Mouse (Mus musculus) spleen, postnatal 4 days (tissue): ENCODE measurements at regions not wholly inside any gene's neighbourhood (a gene's known extent, or its start where the extent isn't known, plus 50 kb on each side); places are given as distances from the start of the nearest gene placed in this dataset.

ENCODE experiments used
- DNase-seq, 2 experiments: peaks; one replicate each; pipeline ENCODE4 v3.0.0; 2022; ENCODE audit warnings: low spot score in 2 of 2

- DNase-seq, result no peak
These were observed 168.7 kb upstream of the Pdcd1 start for GRCm38 (mm10) chr1:94221006-94221405.

- no peak for DNase-seq
These were observed 165.1 kb upstream of the Pdcd1 start for GRCm38 (mm10) chr1:94217407-94217806.

- no peak for DNase-seq
These were observed 156.6 kb upstream of the Pdcd1 start for GRCm38 (mm10) chr1:94208929-94209328.

- DNase-seq, result no peak
These were observed 155.5 kb upstream of the Pdcd1 start for GRCm38 (mm10) chr1:94207859-94208258.

- no peak for DNase-seq
These were observed 150.9 kb upstream of the Pdcd1 start for GRCm38 (mm10) chr1:94203281-94203680.

- DNase-seq, result no peak
These were observed 131.5 kb upstream of the Pdcd1 start for GRCm38 (mm10) chr1:94183876-94184275.

GRCm38 (mm10) chr1:94149958-94150357 lies 97.6 kb upstream of the Pdcd1 start:
- DNase-seq, result no peak

- no peak for DNase-seq
These were observed 94.7 kb upstream of the Pdcd1 start for GRCm38 (mm10) chr1:94147015-94147414.

- no peak for DNase-seq
These were observed 88.2 kb upstream of the Pdcd1 start for GRCm38 (mm10) chr1:94140518-94140917.

- no peak for DNase-seq
These were observed 87.2 kb upstream of the Pdcd1 start for GRCm38 (mm10) chr1:94139445-94140062.

GRCm38 (mm10) chr1:94136731-94137130 lies 84.4 kb upstream of the Pdcd1 start:
- DNase-seq, result no peak
